Mouse (Mus musculus) hindbrain, postnatal 0 days (tissue): Measurements from ENCODE around the gene Itk. TPM values are rescaled to one million over a fixed set of nuclear protein-coding genes. Genes with fewer than 3 reads are reported as not detected.
"Not testable (repeated sequence)": the region's sequence is repeated elsewhere in the genome, so short reads cannot be mapped to it uniquely, and the experiment has no call there.

Source experiments
- ATAC-seq: fragments of 200-750 bp; cut with Nextera tagmentation; 2 replicates; pipeline ENCODE4 v1.8.0; 2017; ENCODE audit warnings: mild to moderate bottlenecking, moderate TSS enrichment, moderate library complexity
- DNase-seq: peaks from one replicate; pipeline ENCODE4 v3.0.0-alpha.2; 2015; ENCODE audit warnings: low spot score
- H3K27ac ChIP-seq: fragments of 300-500 bp; sonication (generic); 2 replicates; pipeline ENCODE4 v1.5.1; 2014; ENCODE audit warnings: mild to moderate bottlenecking
- H3K27me3 ChIP-seq: fragments of 300-500 bp; sonication (generic); 2 replicates; pipeline ENCODE4 v1.6.1; 2014; ENCODE audit warnings: low read length, mixed read lengths; ENCODE audit not compliant: insufficient read depth
- H3K36me3 ChIP-seq: fragments of 300-500 bp; sonication (generic); 2 replicates; pipeline ENCODE4 v1.6.1; 2014; ENCODE audit warnings: low read length, mixed read lengths; ENCODE audit not compliant: insufficient read depth
- H3K4me1 ChIP-seq: fragments of 300-500 bp; sonication (generic); 2 replicates; pipeline ENCODE4 v1.6.1; 2014; ENCODE audit warnings: antibody characterized with exemption, low read length, mixed read lengths; ENCODE audit not compliant: insufficient read depth
- H3K4me2 ChIP-seq: fragments of 300-500 bp; sonication (generic); 2 replicates; pipeline ENCODE4 v1.6.1; 2014; ENCODE audit warnings: low read depth, mild to moderate bottlenecking, low read length, moderate library complexity, mixed read lengths
- H3K4me3 ChIP-seq: fragments of 300-500 bp; sonication (generic); 2 replicates; pipeline ENCODE4 v1.5.1; 2014; ENCODE audit warnings: low read length
- H3K9ac ChIP-seq: fragments of 300-500 bp; sonication (generic); replicated peaks from 2 replicates; pipeline ENCODE4 v1.6.1; 2014; ENCODE audit warnings: mild to moderate bottlenecking, low read length, moderate library complexity, mixed read lengths
- H3K9me3 ChIP-seq: fragments of 300-500 bp; sonication (generic); 2 replicates; pipeline ENCODE4 v1.6.1; 2016; ENCODE audit warnings: low read length, mixed read lengths
- CTCF ChIP-seq: IDR thresholded peaks from 2 replicates; pipeline ENCODE4 v1.5.1; 2016; ENCODE audit warnings: antibody characterized with exemption, control low read depth, low read depth
- whole genome bisulfite sequencing: fragments of 180-500 bp; shearing (Covaris S2); extraction: QIAGEN DNeasy Blood & Tissue Kit; methylation state at CpG from one replicate; pipeline ENCODE4 v1.1.7; 2014; 5-methylcytosine and 5-hydroxymethylcytosine counted together
- polyA plus RNA-seq: library from polyadenylated mRNA; unstranded; fragments of >200 nt; fragmentation: Nextera tagmentation; extraction: Ambion mirVana; gene quantifications from 2 replicates; pipeline ENCODE4 v1.2.1, GENCODE M21; 2015
- total RNA-seq: library from RNA; depleted of rRNA; stranded (reverse); fragments of >200 nt; gene quantifications from 2 replicates; pipeline ENCODE4 v1.2.3, GENCODE M21; 2014; rRNA removed

Itk gene
- total RNA-seq (not detected in 2 replicates), polyA plus RNA-seq (0.04 TPM in 1 of 2 replicates, not detected in the other)

- Histone ChIP-seq H3K9ac (no peak within 1 kb of the TSS), H3K4me2 (no peak within 1 kb of the TSS), H3K36me3 (no peaks in the 10 kb centered on the region), H3K27ac (no peak within 1 kb of the TSS), H3K27me3 (no peaks in the 10 kb centered on the region), H3K9me3 (no peaks in the 10 kb centered on the region), H3K4me3 (no peak within 1 kb of the TSS), H3K4me1 (no peaks in the 10 kb centered on the region)
- no peak for DNase-seq
- 83% methylated on average over 13 of the region's 13 CpGs for WGBS
- no peak for ATAC-seq
- no peak for TF ChIP-seq CTCF
Observed at GRCm38 (mm10) chr11:46389336-46390117, at the start of gene Itk. Gene Itk, minus strand, starts transcription at chr11:46389515.

- Histone ChIP-seq H3K4me2 (peak overlapping the region; percentile 94), H3K4me1 (peaks cover 3% of the 10 kb centered on the region; the same call in 1 of the 2 replicates), H3K9ac (peak overlapping the region; percentile 91), H3K36me3 (peaks cover 4% of the 10 kb centered on the region), H3K9me3 (no peaks in the 10 kb centered on the region), H3K27me3 (no peaks in the 10 kb centered on the region), H3K4me3 (peak overlapping the region; percentile 99), H3K27ac (peak overlapping the region; percentile 97)
- no peak for TF ChIP-seq CTCF
- ATAC-seq (peak; percentile 19), DNase-seq (peak; percentile 47)
- WGBS = 2% methylated on average over 23 of the region's 23 CpGs
Observed at GRCm38 (mm10) chr11:46437459-46438000, 48.2 kb upstream of the Itk start.

- WGBS = under 1% methylated on average over 48 of the region's 59 CpGs
- ATAC-seq (peak; percentile 99), DNase-seq (peak; percentile 98)
- Histone ChIP-seq H3K4me3 (peak within 1 kb of the TSS; percentile 99), H3K9me3 (no peaks in the 10 kb centered on the region), H3K4me1 (peaks cover 3% of the 10 kb centered on the region; the same call in 1 of the 2 replicates), H3K27ac (peak within 1 kb of the TSS; percentile 97), H3K4me2 (peak within 1 kb of the TSS; percentile 94), H3K27me3 (no peaks in the 10 kb centered on the region), H3K9ac (peak within 1 kb of the TSS; percentile 91), H3K36me3 (peaks cover 4% of the 10 kb centered on the region)
- TF ChIP-seq CTCF = no peak
Observed at GRCm38 (mm10) chr11:46436760-46437458, 47.6 kb upstream of the Itk start, which contains the start of gene Med7. Gene Med7, plus strand, starts transcription at chr11:46436925.

GRCm38 (mm10) chr11:46435363-46435762 lies 46.0 kb upstream of the Itk start:
- peaks cover 3% of the 10 kb centered on the region; the same call in 1 of the 2 replicates for H3K4me1 ChIP-seq
- H3K9me3 ChIP-seq = no peaks in the 10 kb centered on the region
- H3K36me3 ChIP-seq = no peaks in the 10 kb centered on the region
- no peak overlapping the region for H3K4me3 ChIP-seq
- H3K4me2 ChIP-seq = no peak overlapping the region
- TF ChIP-seq CTCF = no peak
- DNase-seq (no peak), ATAC-seq (no peak)
- no peaks in the 10 kb centered on the region for H3K27me3 ChIP-seq
- H3K27ac ChIP-seq = no peak overlapping the region
- no peak overlapping the region for H3K9ac ChIP-seq

- WGBS = 28% methylated on average over 3 of the region's 3 CpGs
- Histone ChIP-seq H3K36me3 (no peaks in the 10 kb centered on the region), H3K4me1 (no peaks in the 10 kb centered on the region), H3K4me2 (no peak overlapping the region), H3K9me3 (no peaks in the 10 kb centered on the region), H3K27me3 (no peaks in the 10 kb centered on the region), H3K4me3 (no peak overlapping the region), H3K9ac (no peak overlapping the region), H3K27ac (no peak overlapping the region; the same call in 1 of the 2 replicates)
- ATAC-seq = peak; percentile 94
- peak; percentile 92 for DNase-seq
- peak; percentile 93 for TF ChIP-seq CTCF
Observed at GRCm38 (mm10) chr11:46431129-46431528, 41.8 kb upstream of the Itk start.

GRCm38 (mm10) chr11:46430123-46430522 lies 40.8 kb upstream of the Itk start:
- TF ChIP-seq CTCF = no peak
- Histone ChIP-seq H3K4me1 (no peaks in the 10 kb centered on the region), H3K4me3 (no peak overlapping the region), H3K27ac (no peak overlapping the region), H3K36me3 (no peaks in the 10 kb centered on the region), H3K9me3 (no peaks in the 10 kb centered on the region), H3K9ac (no peak overlapping the region), H3K27me3 (no peaks in the 10 kb centered on the region), H3K4me2 (no peak overlapping the region)
- 88% methylated on average over 2 of the region's 2 CpGs for WGBS
- ATAC-seq = no peak
- no peak for DNase-seq

- not testable (repeated sequence) for H3K4me2 ChIP-seq, H3K9me3 ChIP-seq, H3K9ac ChIP-seq, H3K4me3 ChIP-seq, H3K4me1 ChIP-seq, DNase-seq, H3K27me3 ChIP-seq, H3K36me3 ChIP-seq, H3K27ac ChIP-seq, ATAC-seq
- 32% methylated on average over 4 of the region's 4 CpGs for WGBS
Observed at GRCm38 (mm10) chr11:46428131-46428530, 38.8 kb upstream of the Itk start.
